Mouse (Mus musculus): ENCODE measurements around the gene Sik2.

DNA sequence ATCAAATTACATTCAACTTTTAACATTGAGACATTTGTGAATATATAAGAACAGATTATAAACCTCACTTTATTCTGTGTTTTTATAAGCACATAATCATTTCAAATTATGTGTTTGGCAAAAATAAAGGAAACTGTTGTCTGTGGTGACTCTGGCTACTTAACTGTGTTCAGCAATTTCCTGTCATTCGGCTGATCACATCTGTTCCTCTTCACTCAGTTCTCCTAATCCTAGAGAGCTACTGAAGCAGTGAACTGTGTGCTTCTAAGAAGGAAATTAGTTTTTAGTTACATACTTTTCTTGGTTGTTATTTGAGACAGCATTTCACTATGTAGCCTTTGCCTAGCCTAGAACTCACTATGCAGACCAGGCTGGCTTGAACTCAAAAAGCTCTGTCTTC is 62.5 kb downstream of the Sik2 start:
- TF ChIP-seq EP300 (IDR thresholded peaks at IDR 0.05) (no peak), CTCF (IDR thresholded peaks at IDR 0.05) (no peak)

Measured in lung, postnatal 0 days (tissue).